Mouse (Mus musculus): ENCODE measurements around the gene Trir.

GRCm38 (mm10) chr8:84980622-84981358 lies 45.8 kb upstream of the Trir start:
- TF ChIP-seq ZC3H11A (IDR thresholded peaks at IDR 0.05; ENCODE audit: borderline replicate concordance, low read depth, low read length) (no peak), ZNF384 (IDR thresholded peaks at IDR 0.05; ENCODE audit: low read depth, low read length) (no peak)
